Mouse (Mus musculus) forebrain, embryonic 15.5 days (tissue): ENCODE data around the gene Lrrc7. TPM values are rescaled to one million over a fixed set of nuclear protein-coding genes. Genes with fewer than 3 reads are reported as not detected.

Experiments used
- ATAC-seq: fragments of 200-750 bp; cut with Nextera tagmentation; replicated peaks from 2 replicates; pipeline ENCODE4 v1.8.0; 2017; ENCODE audit warnings: mild to moderate bottlenecking, moderate TSS enrichment, moderate library complexity
- H3K27ac ChIP-seq: fragments of 300-500 bp; sonication (generic); replicated peaks from 2 replicates; pipeline ENCODE4 v1.5.1; 2015; ENCODE audit warnings: mild to moderate bottlenecking, inconsistent platforms
- H3K27me3 ChIP-seq: fragments of 300-500 bp; sonication (generic); 2 replicates; pipeline ENCODE4 v1.6.1; 2015; ENCODE audit warnings: inconsistent platforms
- H3K36me3 ChIP-seq: fragments of 300-500 bp; sonication (generic); 2 replicates; pipeline ENCODE4 v1.6.1; 2015; ENCODE audit warnings: mild to moderate bottlenecking, inconsistent platforms
- H3K4me1 ChIP-seq: fragments of 300-500 bp; sonication (generic); 2 replicates; pipeline ENCODE4 v1.6.1; 2015; ENCODE audit warnings: inconsistent platforms
- H3K4me2 ChIP-seq: fragments of 300-500 bp; sonication (generic); replicated peaks from 2 replicates; pipeline ENCODE4 v1.6.1; 2015; ENCODE audit warnings: mild to moderate bottlenecking, inconsistent platforms
- H3K4me3 ChIP-seq: fragments of 300-500 bp; sonication (generic); 2 replicates; pipeline ENCODE4 v1.5.1; 2015; ENCODE audit warnings: mild to moderate bottlenecking, inconsistent platforms
- H3K9ac ChIP-seq: fragments of 300-500 bp; sonication (generic); replicated peaks from 2 replicates; pipeline ENCODE4 v1.6.1; 2015; ENCODE audit warnings: mild to moderate bottlenecking, inconsistent platforms
- H3K9me3 ChIP-seq: fragments of 300-500 bp; sonication (generic); 2 replicates; pipeline ENCODE4 v1.6.1; 2016; ENCODE audit warnings: inconsistent platforms
- WGBS: fragments of 180-500 bp; shearing (Covaris S2); methylation state at CpG from one replicate; pipeline ENCODE4 v1.1.7; 2015; ENCODE audit warnings: mixed read lengths; 5-methylcytosine and 5-hydroxymethylcytosine counted together
- polyA plus RNA-seq: library from polyadenylated mRNA; unstranded; fragments of >200 nt; fragmentation: Nextera tagmentation; extraction: Ambion mirVana; gene quantifications from 2 replicates; pipeline ENCODE4 v1.2.1, GENCODE M21; 2015

Gene Lrrc7
- polyA plus RNA-seq: 15.3 and 17.2 TPM in 2 replicates

GRCm38 (mm10) chr3:158561987-158562360 lies at the start of gene Lrrc7:
Gene Lrrc7, minus strand, starts transcription at chr3:158562221.
- no peaks in the 10 kb centered on the region for H3K27me3 ChIP-seq
- WGBS: under 1% methylated on average over 28 of the region's 28 CpGs
- peak within 1 kb of the TSS; percentile 79 for H3K4me3 ChIP-seq
- no peaks in the 10 kb centered on the region for H3K36me3 ChIP-seq
- peaks cover 21% of the 10 kb centered on the region for H3K4me1 ChIP-seq
- peak; percentile 87 for ATAC-seq
- H3K27ac ChIP-seq: peak within 1 kb of the TSS; percentile 97
- no peaks in the 10 kb centered on the region for H3K9me3 ChIP-seq
- H3K4me2 ChIP-seq: peak within 1 kb of the TSS; percentile 80
- H3K9ac ChIP-seq: peak within 1 kb of the TSS; percentile 92

- H3K27ac ChIP-seq: no peak overlapping the region
These were observed 45.0 kb upstream of the Lrrc7 start for GRCm38 (mm10) chr3:158607065-158607464.

GRCm38 (mm10) chr3:158605274-158605673 lies 43.3 kb upstream of the Lrrc7 start:
- ATAC-seq: no peak
- Histone ChIP-seq H3K9me3 (no peaks in the 10 kb centered on the region), H3K36me3 (no peaks in the 10 kb centered on the region), H3K4me3 (no peak overlapping the region), H3K27me3 (no peaks in the 10 kb centered on the region), H3K4me2 (no peak overlapping the region), H3K9ac (no peak overlapping the region), H3K27ac (no peak overlapping the region), H3K4me1 (no peaks in the 10 kb centered on the region)

More at GRCm38 (mm10) chr3:158607065-158607464, 45.0 kb upstream of the Lrrc7 start:
- no peaks in the 10 kb centered on the region for H3K4me1 ChIP-seq
- H3K9ac ChIP-seq: no peak overlapping the region
- H3K36me3 ChIP-seq: no peaks in the 10 kb centered on the region
- H3K4me2 ChIP-seq: no peak overlapping the region
- H3K9me3 ChIP-seq: no peaks in the 10 kb centered on the region
- 15% methylated on average over 1 of the region's 1 CpGs for WGBS
- H3K4me3 ChIP-seq: no peak overlapping the region
- no peak for ATAC-seq
- no peaks in the 10 kb centered on the region for H3K27me3 ChIP-seq

GRCm38 (mm10) chr3:158561256-158561986 lies 600 bp downstream of the Lrrc7 start:
- peaks cover 26% of the 10 kb centered on the region for H3K4me1 ChIP-seq
- no peaks in the 10 kb centered on the region for H3K27me3 ChIP-seq
- H3K36me3 ChIP-seq: no peaks in the 10 kb centered on the region
- ATAC-seq: peak; percentile 79
- H3K4me3 ChIP-seq: peak overlapping the region; percentile 79
- peak overlapping the region; percentile 92 for H3K9ac ChIP-seq
- WGBS: under 1% methylated on average over 53 of the region's 55 CpGs
- peak overlapping the region; percentile 97 for H3K27ac ChIP-seq
- no peaks in the 10 kb centered on the region for H3K9me3 ChIP-seq
- peak overlapping the region; percentile 80 for H3K4me2 ChIP-seq

- Histone ChIP-seq H3K9me3 (no peaks in the 10 kb centered on the region), H3K4me2 (peak overlapping the region; percentile 80), H3K27ac (peak overlapping the region; percentile 97), H3K27me3 (no peaks in the 10 kb centered on the region), H3K4me3 (peak overlapping the region; percentile 79), H3K36me3 (no peaks in the 10 kb centered on the region), H3K4me1 (peaks cover 31% of the 10 kb centered on the region), H3K9ac (peak overlapping the region; percentile 92)
- peak; percentile 17; the same call in 1 of the 2 replicates for ATAC-seq
- WGBS: 1% methylated on average over 16 of the region's 16 CpGs
These were observed 1.1 kb downstream of the Lrrc7 start for GRCm38 (mm10) chr3:158560891-158561255.

- peak; percentile 65 for ATAC-seq
- WGBS: 2% methylated on average over 18 of the region's 18 CpGs
- H3K9me3 ChIP-seq: no peaks in the 10 kb centered on the region
- H3K9ac ChIP-seq: peak overlapping the region; percentile 92
- no peaks in the 10 kb centered on the region for H3K36me3 ChIP-seq
- peak overlapping the region; percentile 97 for H3K27ac ChIP-seq
- H3K4me2 ChIP-seq: peak overlapping the region; percentile 80
- H3K4me3 ChIP-seq: peak overlapping the region; percentile 79
- H3K27me3 ChIP-seq: no peaks in the 10 kb centered on the region
- peaks cover 32% of the 10 kb centered on the region for H3K4me1 ChIP-seq
These were observed 2.0 kb downstream of the Lrrc7 start for GRCm38 (mm10) chr3:158559691-158560650.

- Histone ChIP-seq H3K36me3 (no peaks in the 10 kb centered on the region), H3K4me1 (peaks cover 39% of the 10 kb centered on the region), H3K27me3 (no peaks in the 10 kb centered on the region), H3K27ac (peak overlapping the region; percentile 97), H3K9ac (peak overlapping the region; percentile 92), H3K4me2 (peak overlapping the region; percentile 80), H3K4me3 (peak overlapping the region; percentile 79), H3K9me3 (no peaks in the 10 kb centered on the region)
- 21% methylated on average over 5 of the region's 5 CpGs for WGBS
- no peak for ATAC-seq
These were observed 2.8 kb downstream of the Lrrc7 start for GRCm38 (mm10) chr3:158559131-158559658.

GRCm38 (mm10) chr3:158558631-158559030 lies 3.4 kb downstream of the Lrrc7 start:
- H3K4me3 ChIP-seq: peak overlapping the region; percentile 79
- no peaks in the 10 kb centered on the region for H3K36me3 ChIP-seq
- no peaks in the 10 kb centered on the region for H3K9me3 ChIP-seq
- 0 out of 2 replicates have a peak overlapping the region, but pooled peaks have one; percentile 92 for H3K9ac ChIP-seq
- H3K27ac ChIP-seq: peak overlapping the region; percentile 97; the same call in 1 of the 2 replicates
- no peaks in the 10 kb centered on the region for H3K27me3 ChIP-seq
- peaks cover 39% of the 10 kb centered on the region for H3K4me1 ChIP-seq
- ATAC-seq: no peak
- H3K4me2 ChIP-seq: peak overlapping the region; percentile 80

- no peaks in the 10 kb centered on the region for H3K27me3 ChIP-seq
- peaks cover 29% of the 10 kb centered on the region for H3K4me1 ChIP-seq
These were observed 7.7 kb downstream of the Lrrc7 start for GRCm38 (mm10) chr3:158554280-158554679.

GRCm38 (mm10) chr3:158552105-158552504 lies 9.9 kb downstream of the Lrrc7 start:
- no peak overlapping the region for H3K27ac ChIP-seq
- H3K9ac ChIP-seq: no peak overlapping the region
- ATAC-seq: no peak
- H3K9me3 ChIP-seq: no peaks in the 10 kb centered on the region
- peaks cover 22% of the 10 kb centered on the region for H3K4me1 ChIP-seq
- no peaks in the 10 kb centered on the region for H3K27me3 ChIP-seq
- WGBS: 87% methylated on average over 5 of the region's 5 CpGs
- no peak overlapping the region for H3K4me3 ChIP-seq
- H3K4me2 ChIP-seq: no peak overlapping the region
- H3K36me3 ChIP-seq: no peaks in the 10 kb centered on the region

More at GRCm38 (mm10) chr3:158554280-158554679, 7.7 kb downstream of the Lrrc7 start:
- H3K9ac ChIP-seq: no peak overlapping the region
- peak; percentile 57 for ATAC-seq
- no peaks in the 10 kb centered on the region for H3K9me3 ChIP-seq
- H3K4me2 ChIP-seq: no peak overlapping the region
- H3K36me3 ChIP-seq: no peaks in the 10 kb centered on the region
- no peak overlapping the region for H3K27ac ChIP-seq
- H3K4me3 ChIP-seq: no peak overlapping the region

GRCm38 (mm10) chr3:158543481-158543880 lies 18.5 kb downstream of the Lrrc7 start:
- no peaks in the 10 kb centered on the region for H3K9me3 ChIP-seq
- no peak overlapping the region for H3K4me2 ChIP-seq
- ATAC-seq: no peak
- H3K36me3 ChIP-seq: no peaks in the 10 kb centered on the region
- 0 out of 2 replicates have a peak, but pooled peaks cover 3% of the 10 kb centered on the region for H3K4me1 ChIP-seq
- WGBS: 73% methylated on average over 3 of the region's 3 CpGs
- no peaks in the 10 kb centered on the region for H3K27me3 ChIP-seq
- H3K4me3 ChIP-seq: no peak overlapping the region
- H3K27ac ChIP-seq: no peak overlapping the region
- no peak overlapping the region for H3K9ac ChIP-seq

- no peak overlapping the region for H3K9ac ChIP-seq
- no peak for ATAC-seq
- 79% methylated on average over 2 of the region's 2 CpGs for WGBS
These were observed 29.2 kb downstream of the Lrrc7 start for GRCm38 (mm10) chr3:158532859-158533258.

More at GRCm38 (mm10) chr3:158532859-158533258, 29.2 kb downstream of the Lrrc7 start:
- H3K27ac ChIP-seq: no peak overlapping the region
- H3K27me3 ChIP-seq: no peaks in the 10 kb centered on the region
- no peaks in the 10 kb centered on the region for H3K36me3 ChIP-seq
- H3K4me2 ChIP-seq: no peak overlapping the region
- no peak overlapping the region for H3K4me3 ChIP-seq
- no peaks in the 10 kb centered on the region for H3K4me1 ChIP-seq
- H3K9me3 ChIP-seq: no peaks in the 10 kb centered on the region
